Mouse (Mus musculus): ENCODE data around the gene Mlxipl.
A peak's percentile ranks its signal among the peaks of the same experiment; 100 is the strongest.
"Not testable (repeated sequence)": the region's sequence is repeated elsewhere in the genome, so short reads cannot be mapped to it uniquely, and the experiment has no call there.

Mlxipl gene

DNA sequence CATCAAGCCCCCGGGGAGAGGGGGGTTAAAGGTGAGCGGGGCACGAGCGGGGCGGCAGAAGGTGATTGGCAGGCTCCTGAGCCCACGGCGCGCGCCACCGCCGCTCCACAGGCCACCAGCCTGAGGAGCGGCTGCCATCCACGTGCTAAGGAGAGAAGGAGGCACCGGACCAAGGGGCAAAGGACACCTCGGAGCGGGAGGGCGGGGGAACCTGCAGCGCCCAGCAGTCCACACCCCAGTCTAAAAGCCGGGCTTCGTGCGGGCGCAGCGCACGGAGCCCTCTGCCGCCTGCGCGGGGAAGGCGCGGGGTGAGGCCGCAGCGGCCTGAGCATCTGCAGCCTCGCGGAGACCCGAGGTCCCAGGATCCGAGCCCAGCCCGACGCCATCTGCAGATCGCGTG lies at the start of gene Mlxipl:
Gene Mlxipl, plus strand, starts transcription at position 238 of the 400 bp plus-strand sequence.
- DNase-seq, result no peak

DNA sequence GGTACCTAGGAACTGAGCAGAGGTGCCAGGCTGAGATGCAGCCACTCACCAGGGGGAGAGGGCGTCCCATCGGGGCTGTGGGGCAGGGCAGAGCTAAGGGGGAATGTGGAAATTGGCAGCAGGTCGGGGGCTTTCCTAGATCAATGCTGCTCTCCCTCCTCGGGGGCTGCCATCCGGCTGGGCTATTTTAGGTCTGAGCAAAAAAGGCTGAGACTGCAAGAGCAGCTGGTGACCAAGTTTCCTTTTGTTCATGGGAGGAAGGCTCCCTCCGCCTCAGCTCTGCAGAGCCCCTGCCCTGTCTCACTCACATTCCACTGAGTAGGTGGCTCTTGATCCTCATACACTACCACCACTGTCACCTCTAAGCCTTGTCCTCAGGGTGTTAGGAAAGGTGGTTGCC lies 49.6 kb upstream of the Mlxipl start:
- DNase-seq, result no peak

DNA sequence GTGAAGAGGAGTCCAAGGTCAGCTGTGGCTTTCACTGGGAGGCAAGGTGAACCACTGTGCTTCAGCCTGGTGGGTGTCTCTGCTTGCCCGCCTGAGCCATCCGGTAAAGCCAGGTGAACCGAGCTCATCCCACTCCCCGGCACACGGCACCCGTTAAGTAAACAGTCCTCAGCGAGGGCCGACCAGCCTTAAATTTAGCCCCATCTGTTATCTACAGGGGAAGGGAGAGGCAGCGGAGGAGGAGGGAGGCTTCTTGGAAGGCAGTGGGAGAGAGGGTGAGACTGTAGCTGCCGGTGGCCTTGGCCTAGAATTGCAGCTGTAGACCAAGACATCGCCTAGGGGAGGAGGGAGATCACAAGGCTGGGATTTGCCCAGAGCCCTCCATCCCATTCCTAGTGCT lies 48.9 kb upstream of the Mlxipl start:
- DNase-seq, result no peak

DNA sequence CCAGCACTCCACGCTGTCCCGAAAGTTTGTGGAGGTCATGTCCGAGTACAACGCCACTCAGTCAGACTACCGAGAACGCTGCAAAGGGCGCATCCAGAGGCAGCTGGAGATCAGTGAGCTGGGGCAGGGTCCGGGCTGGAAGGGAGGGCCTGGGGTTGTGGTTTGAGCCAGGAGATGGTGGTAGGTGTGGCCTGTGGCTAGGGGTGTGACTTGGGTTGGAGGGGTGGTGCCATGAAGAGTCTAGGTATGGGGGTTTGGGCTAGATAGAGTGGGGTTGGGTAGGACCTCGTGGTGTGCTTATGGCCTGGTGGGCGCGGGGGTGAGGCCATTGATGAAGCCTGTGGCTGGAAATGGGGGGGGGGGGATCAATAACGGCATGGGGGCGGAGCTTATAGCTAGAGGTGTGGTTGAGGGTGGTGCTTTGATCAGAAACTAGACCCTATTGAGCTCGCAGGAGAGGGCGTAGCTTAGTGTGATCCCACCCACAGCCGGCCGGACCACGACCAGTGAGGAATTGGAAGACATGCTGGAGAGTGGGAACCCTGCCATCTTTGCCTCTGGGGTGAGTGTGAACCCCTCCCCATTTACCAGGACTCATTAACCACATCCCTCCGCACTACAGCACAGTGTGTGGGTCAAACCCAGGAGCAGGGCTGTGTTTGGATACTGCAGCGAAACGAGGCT lies 47.4 kb upstream of the Mlxipl start:
- DNase-seq, result no peak

DNA sequence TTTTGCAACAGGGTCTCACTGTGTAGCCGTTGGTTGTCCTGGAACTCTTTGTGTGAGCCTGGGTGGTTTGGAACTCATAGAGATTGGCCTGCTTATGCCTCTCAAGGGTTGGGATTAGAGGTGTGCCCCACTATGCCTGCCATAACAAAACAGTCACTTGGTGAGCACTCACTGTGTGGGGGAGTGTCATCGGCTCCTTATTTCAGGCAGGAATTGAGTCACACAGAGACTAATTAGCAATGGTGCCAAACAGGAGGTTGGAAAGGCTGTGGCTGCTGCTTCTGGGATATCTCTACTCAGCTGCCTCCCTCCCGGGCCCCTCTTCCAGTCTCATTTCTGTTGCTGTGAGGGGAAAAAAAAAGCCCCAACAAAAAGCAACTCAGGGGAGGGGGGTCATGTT lies 45.1 kb upstream of the Mlxipl start:
- no peak for DNase-seq

DNA sequence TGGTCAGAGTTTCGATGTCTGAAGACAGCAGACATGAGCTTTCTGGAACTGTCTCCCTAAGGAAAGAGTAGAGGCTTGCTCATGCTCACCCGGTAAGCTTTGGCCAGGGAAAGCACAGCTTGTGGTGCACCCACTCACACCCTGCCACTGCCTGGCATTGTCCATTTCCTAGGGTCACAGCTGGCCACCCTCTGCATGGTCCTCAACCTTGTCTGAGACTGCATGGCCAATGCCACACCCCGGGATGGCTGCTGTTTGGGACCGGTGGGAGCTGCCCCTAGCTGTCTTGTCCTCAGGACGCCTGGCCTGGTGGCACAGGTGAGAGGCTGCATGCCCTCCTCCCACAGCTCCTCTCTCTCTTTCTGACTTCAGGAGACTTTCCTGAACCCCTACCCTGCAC lies 41.2 kb upstream of the Mlxipl start:
- no peak for DNase-seq

DNA sequence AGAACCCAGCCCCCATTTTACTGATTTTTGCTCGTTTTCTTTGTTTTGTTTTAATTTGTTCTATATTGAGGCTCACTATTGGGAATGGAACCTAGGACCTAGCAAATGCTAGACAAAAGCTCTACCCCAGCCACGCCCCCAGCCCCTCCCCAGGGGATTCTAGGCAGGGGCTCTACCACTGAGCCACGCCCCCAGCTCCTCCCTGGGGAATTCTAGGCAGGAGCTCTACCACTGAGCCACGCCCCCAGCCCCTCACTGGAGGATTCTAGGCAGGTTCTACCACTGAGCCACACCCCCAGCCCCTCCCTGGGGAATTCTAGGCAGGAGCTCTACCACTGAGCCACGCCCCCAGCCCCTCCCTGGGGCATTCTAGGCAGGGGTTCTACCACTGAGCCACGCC lies 40.4 kb upstream of the Mlxipl start:
- not testable (repeated sequence) for DNase-seq

DNA sequence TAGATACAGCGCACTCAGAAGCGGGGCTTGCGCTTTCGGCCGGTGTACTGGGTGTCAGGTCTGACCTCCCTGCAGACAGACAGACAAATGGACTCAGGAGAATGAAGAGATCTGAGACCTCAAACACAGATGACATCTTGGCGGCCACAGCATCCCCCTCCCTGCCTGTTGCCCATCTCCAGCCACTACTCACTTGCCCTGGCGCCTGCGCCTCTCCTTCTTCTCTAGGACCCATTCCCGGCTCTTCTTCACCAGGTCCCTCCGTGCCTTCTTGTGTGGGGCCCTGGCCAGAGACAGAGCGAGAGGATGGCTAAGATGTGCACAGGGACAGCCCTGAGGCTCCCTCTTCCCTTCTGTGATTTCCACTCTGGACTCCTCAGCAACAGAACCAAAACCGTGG lies 36.3 kb upstream of the Mlxipl start:
- DNase-seq, result no peak

DNA sequence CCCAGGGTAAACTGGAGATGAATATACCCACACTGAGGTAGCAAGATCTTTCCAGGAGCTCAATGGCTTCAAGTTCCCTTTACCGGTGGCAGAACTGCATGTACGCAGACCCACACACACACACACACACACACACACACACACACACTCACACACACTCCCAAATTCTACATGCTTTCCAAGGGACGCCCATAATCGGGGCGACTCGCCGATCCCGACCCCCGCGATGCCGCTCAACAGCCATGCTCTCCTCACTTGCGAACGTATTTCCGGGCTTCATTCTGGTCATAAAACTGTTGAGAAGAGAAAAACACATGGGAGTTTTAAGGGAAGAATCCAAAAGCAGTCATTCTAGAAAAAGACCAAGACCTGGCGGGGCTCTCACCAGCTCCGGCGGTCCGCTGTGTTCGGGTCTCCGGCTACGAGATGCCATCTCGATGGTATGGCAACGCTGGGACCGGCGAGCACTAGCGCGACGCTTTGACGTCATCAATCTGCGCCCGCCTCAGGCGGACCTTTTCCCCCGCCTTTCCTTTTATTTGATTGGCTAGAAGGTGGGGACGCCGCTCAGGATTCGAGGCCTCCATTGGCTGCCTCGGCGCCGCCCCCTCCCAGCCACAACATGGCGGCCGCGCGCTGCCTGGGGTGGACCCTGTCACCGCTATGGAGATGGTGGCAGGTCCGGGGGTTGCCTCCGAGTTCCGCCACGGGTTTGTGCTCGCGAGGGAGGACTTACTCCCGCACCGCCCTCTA lies 25.9 kb upstream of the Mlxipl start, which contains the start of gene Dnajc30:
Gene Dnajc30, plus strand, starts transcription at position 574 of the 753 bp plus-strand sequence.
- DNase-seq, result peak; percentile 96 to 97

DNA sequence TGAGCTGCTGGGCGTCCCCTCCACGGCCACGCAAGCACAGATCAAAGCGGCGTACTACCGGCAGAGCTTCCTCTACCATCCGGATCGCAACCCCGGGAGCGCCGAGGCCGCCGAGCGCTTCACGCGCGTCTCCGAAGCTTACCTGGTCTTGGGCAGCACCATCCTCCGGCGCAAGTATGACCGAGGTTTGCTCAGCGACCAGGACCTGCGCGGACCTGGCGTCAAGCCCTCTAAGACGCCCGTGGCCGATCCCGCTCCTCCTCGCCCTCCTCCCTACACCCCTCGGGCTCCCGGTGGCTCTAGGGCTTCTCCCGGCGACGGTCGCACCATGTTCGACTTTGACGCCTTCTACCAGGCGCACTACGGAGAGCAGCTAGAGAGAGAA lies 25.3 kb upstream of the Mlxipl start:
- DNase-seq, result no peak

DNA sequence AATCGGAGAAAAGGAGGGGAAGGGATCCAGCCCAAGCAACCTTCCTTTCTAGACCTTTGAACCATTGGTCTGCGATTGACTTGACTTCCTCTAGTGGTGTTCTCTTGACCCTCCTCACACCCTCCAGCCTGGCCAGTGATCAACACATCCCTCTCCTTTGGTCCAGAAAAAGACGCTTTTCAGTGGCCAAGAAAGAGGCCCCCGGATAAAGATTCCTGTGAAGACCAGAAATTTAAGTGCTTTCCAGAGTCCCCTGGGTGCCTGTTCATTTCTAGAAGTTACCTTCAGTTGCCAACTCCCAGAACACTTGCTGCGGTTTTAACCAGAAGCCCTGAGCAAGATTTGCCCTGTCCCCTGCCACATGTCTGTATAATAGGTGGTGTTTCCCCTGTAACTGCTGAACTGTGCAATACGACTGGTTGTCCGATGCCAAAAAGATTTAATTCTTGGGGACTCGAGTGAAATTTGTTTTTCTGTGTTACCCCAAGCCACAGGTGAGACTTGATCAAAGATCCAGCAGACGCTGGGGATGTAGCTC lies 24.7 kb upstream of the Mlxipl start, which contains the start of gene Bud23:
Gene Bud23, minus strand, starts transcription at position 51 of the 538 bp plus-strand sequence.
- DNase-seq, result not testable (repeated sequence)

DNA sequence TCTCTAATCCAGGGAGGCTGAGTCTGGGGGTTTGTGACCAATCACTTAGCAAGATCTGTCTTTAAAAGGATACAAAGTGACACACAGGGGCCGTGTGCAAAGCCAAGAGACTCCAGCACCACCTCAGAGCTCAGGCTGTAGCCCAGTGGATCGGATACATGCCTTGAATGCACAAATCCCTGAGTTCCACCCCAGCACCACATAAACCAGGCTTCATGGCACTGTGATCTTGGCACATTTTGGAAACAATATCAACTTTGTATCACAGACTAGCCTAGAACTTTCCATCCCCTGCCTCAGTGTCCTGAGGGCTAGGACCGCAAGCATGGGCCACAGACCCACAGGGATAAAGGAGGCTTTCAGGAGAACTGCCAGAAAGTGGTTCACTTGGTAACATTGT lies 23.7 kb upstream of the Mlxipl start:
- DNase-seq, result no peak

DNA sequence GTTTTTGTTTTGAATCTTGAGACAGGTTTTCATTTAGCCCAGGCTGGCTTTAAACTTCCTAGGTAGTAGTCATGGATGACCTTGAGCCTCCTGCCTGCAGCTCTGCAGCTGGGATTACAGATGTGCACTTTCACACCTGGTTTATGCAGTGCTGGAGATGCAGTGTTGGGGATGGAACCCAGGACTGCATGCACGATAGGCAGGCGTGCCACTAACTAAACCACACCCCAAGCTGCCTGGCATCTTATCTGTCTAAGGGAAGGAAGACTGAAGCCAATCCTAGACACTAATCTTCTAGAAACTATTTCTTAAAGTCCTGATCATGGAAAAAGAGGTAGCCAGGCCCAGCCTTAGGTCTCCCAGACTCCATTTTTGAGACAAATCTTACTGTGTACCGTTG lies 19.2 kb upstream of the Mlxipl start:
- no peak for DNase-seq

DNA sequence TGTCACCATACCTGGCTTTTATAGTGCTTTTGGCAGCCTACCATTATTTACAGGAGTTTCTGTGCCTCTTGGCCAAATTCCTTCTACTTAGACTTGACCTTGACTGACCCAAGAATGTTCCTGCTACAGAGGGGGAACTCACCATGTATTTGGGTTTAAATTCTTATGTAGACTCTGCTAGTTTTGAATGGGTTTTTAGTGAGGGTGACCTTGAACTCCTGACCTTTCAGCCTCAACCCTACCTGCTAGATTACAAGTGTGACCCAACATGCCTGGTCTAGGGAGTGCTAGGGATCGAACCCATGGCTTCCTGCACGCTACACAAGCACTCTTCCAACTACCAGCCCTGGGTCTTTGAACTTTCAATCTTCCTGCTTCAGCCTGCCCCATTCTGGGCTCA lies 17.6 kb upstream of the Mlxipl start:
- DNase-seq, result no peak

DNA sequence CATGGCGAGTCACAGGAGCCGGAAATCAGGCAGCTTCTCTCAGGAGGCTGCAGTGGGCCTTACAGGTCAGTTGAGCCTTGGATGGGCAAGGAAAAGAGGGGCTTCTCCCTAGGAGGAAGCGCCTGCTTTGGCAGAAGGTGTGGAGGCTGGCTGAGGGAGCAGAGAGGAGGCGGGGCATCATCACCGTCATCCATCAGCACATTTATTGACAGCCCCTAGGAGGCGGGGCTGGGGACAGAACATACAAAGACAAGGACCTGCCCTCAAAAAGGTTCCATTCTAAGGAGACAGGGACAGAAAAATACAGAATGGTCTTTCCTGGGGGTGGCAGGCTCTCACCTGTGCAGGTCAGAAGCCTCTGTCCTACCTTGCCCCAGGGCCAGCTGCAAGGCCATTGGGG lies 17.0 kb upstream of the Mlxipl start:
- no peak for DNase-seq

DNA sequence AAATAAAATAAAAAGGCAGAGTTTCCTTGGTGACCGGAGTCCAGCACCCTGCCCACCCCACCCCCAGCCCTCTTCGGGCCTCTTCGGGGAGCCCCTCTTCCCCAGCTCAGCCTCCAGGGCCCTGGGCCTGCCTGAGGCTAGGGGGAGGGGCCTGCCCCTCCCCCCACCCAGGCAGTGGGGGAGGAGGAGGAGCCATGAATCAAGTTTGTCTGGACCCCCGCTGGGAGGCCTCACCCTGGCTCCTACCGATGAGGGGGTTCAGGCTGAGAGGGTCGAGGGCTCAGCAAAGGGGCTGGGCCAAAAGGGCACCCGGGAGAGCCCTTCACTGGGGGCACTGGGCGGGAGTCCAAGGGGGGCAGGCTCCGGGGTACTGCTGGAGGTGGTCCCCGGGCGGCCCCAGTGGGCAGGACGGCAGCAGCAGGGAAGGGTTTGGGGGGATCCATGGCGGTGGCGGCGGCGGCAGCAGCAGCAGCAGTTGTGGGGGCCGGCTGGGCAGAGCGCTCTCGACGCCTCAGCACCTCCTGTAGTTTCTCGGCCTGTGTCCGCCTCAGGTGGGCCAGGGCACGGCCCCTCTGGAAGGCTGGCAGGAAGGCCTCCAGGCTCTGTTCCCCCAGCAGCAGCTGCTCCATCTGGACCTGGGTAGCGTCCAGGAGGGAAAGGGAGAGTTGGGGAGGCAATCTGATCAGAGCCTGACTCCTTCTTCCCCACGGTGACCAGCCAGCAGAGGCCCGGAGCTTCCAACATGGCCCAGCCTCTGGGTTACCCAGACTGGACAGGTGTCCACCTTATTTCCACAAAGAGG lies 16.1 kb upstream of the Mlxipl start:
- no peak for DNase-seq

DNA sequence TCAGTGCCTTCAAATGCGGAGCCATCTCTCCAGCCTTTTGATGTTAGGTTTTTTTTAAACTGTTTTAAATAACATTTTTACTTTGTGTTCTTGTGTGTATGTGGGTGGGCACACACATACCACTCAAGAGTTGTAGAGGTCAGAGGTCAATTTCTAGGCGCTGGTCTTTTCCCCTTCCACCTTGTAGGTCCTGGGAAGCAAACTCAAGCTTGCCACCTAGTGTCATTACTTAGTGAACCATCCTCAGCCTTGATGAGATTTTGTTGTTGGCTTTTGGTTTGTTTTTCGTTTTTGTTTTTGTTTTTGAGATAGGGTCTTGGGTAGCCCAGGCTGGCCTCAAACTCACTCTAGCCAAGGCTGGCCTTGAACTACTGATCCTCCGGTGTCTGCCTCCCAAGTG lies 14.0 kb upstream of the Mlxipl start:
- no peak for DNase-seq

DNA sequence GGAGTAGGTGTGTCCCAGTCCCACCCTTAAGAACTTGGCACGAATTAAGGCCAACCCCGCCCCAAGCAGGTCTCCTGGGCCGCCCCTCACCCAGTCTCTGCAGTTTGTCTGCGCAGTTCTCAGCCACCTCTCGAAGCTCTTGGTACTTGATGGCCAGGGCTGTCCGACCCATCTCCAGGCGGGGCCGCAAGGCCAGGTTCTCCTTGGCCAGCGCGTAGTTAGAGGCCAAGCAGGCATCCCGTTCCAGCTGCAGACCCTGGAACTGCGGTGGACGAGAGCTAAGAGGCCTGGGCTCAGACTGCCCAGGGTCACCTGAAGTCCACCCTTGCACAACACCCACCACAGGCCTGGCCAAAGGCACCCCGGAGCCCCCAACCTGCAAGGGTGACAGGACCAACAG lies 13.3 kb upstream of the Mlxipl start:
- DNase-seq, result no peak

DNA sequence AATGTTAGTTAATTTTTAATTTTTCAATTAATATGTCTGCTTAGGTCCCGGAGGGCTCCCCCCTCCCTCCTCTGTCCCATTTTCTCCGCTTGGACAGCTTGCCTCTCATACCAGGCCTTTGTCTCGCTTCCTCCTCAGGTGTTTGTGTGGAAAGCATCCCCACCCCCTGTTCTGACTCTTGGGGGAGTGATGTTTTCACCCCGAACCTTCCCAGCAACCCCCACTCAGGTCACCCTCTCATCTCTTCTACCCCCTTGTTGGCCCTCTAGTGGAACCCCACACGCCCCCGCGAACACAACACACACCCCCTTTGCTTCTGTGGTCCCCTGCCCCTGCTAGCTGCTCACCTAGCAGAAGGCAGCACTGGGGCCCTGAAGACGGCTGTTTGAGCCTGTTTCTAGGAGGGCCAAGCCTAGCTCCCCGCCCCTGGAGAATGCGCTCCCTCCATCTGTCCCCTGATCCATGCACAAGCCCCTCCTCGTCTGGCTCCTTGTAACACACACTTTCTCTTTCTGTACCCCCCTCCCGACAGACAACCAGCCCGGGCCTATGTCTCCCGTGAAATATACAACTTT lies 12.7 kb upstream of the Mlxipl start:
- no peak for DNase-seq

DNA sequence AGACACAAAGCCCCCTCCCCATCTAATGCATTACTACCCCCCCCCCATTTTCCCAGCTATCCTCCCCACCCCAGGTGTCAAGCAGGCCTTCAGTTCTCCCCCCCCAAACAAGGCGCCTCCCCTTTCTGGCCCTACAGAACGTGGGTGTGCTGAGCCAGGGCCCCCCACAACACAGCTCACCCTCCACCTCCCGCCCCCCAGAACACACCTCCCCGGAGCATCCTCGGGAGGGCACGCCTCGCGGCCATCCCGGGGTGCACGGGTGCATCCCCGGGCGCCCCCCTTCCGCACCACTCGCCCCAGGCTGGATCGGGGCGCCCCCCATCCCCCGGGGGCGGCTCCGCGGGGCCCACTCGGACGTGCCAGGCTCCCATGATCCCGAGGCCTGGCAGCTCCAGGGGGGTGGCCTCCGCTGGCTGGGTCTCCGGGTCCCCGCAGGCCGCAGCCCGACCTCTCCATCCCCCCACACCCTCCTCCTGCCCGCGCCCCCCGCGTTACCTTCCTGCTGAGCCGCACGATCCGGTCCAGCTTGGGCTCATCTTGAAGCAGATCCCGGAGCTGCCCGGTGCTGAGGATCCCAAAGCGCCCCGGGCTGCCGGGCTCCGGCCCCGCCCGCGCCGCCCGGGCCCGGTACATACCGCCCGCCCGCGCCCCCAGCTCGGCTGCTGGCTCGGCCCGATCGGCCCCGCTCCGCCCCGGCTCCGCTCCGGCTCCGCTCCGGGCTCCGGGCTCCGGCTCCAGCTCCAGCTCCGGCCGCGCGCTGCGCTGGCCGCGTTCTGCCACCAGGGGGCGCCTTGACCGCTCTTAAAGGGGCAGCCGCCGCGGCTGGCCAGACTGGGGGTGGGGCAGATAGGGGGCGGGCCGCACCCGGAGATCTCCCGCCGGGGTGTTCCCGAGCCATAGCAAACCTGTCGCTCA lies 11.9 kb upstream of the Mlxipl start, which contains the start of gene Vps37d:
Gene Vps37d, minus strand, starts transcription at position 703 of the 918 bp plus-strand sequence.
- DNase-seq, result peak; percentile 95 to 96

DNA sequence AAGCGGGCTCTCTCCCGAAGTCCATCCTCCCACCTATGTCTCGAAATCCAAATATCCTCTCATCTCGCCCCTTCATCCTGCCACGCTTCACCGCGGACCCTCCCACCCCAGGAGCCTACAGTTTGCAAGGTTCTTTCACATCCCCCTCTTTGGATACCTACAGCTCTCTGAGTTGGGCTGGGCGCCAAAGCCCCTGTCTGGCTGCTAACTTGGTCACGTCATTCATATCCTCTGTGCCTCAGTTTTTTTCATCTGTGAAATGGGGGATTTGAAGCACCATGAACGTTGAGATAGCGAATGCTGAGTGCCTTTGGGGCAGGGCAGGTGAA lies 11.2 kb upstream of the Mlxipl start:
- DNase-seq, result no peak

DNA sequence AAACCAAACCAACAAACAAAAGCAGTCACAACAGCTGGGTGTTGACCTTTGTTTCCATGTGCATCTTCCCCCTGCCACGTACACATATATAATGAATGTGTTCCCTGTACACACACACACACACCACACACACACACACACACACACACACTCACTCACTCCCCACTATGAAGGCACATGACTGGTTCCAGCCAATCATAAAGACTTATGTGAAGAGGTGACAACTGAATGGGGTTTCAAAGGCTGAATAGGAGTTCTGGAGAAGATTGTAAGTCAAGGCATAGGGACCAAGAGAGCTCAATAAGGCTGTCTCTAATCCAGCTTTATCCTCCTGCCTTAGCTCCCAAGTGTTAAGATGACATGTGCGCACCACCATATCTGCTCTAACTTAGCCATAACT lies 10.1 kb upstream of the Mlxipl start:
- no peak for DNase-seq
